Comparison of ENCODE assay signal across 16 mouse cellular contexts in genomic region chr4:84151971-84152450, GRCm38 (mm10).
DNase-seq lines count a peak whose midpoint lies in the region; ATAC-seq and TF ChIP-seq lines count a peak whose summit lies in the region.
"Had no signal": no experiment of that assay in that cellular context is flagged by ENCODE, and none has a peak within 500 bp of the region (broad histone marks: within the 10 kb centered on the region; RNA-seq: fewer than 3 reads in every experiment).

No protein-coding gene starts in this region.

- H3K4me2 ChIP-seq in lung, embryonic 14.5 days: no peak overlapping the region
- H3K4me2 ChIP-seq in limb, embryonic 14.5 days (replicated peaks; ENCODE audit: low read depth, low read length, severe bottlenecking): 0 out of 2 replicates have a peak overlapping the region, but pooled peaks have one; percentile 4
- H3K4me2 ChIP-seq: heart, embryonic 15.5 days; midbrain, embryonic 11.5 days had no signal

- intact Hi-C loops in left cerebral cortex, postnatal 36 days (cut with DNase I): no loop called here

- H3K36me3 ChIP-seq in lung, embryonic 14.5 days (ENCODE audit: insufficient read depth): no peaks in the 10 kb centered on the region
- no peaks in the 10 kb centered on the region for H3K36me3 ChIP-seq in limb, embryonic 14.5 days (ENCODE audit: control insufficient read depth, insufficient read depth, low read length)
- H3K36me3 ChIP-seq: forebrain, embryonic 10.5 days; heart, embryonic 15.5 days had no signal

- TF ChIP-seq CTCF in lung, embryonic 14.5 days (IDR thresholded peaks at IDR 0.05; ENCODE audit: low read depth): no peak
- TF ChIP-seq CTCF in embryonic fibroblast, embryonic 13.5 days (IDR thresholded peaks at IDR 0.05; ENCODE audit: borderline replicate concordance, insufficient read depth, low read length): no peak

- peak; percentile 13 for DNase-seq in embryo, embryonic 10.5 days (ENCODE audit: low spot score)
- DNase-seq in embryo, embryonic 9.5 days (ENCODE audit: extremely low spot score): no peak
- peak; percentile 54 for DNase-seq in lung, embryonic 14.5 days
- DNase-seq in lung, postnatal 14 days: no peak
- DNase-seq in limb, embryonic 14.5 days (ENCODE audit: low spot score): peak; percentile 71
- no peak for DNase-seq in spleen, postnatal 36 days (ENCODE audit: low spot score in 2 of 2)
- DNase-seq in left cerebral cortex, postnatal 36 days (ENCODE audit: low spot score in 2 of 2): no peak
- DNase-seq: adrenal gland, adult 2 months; cerebellum, postnatal 36 days; gastrocnemius, postnatal 36 days; kidney, adult 11 months; lung, adult 2 months had no signal

- no peaks in the 10 kb centered on the region for H3K27me3 ChIP-seq in lung, embryonic 14.5 days (ENCODE audit: insufficient read depth, low read length)
- H3K27me3 ChIP-seq in limb, embryonic 14.5 days (ENCODE audit: control insufficient read depth, insufficient read depth, low read length): no peaks in the 10 kb centered on the region
- H3K27me3 ChIP-seq: heart, embryonic 15.5 days had no signal

- H3K4me1 ChIP-seq in lung, embryonic 14.5 days (ENCODE audit: insufficient read depth): peaks cover 14% of the 10 kb centered on the region
- H3K4me1 ChIP-seq in embryonic fibroblast, embryonic 13.5 days (ENCODE audit: control insufficient read depth, insufficient read depth, low read length): peaks cover 10% of the 10 kb centered on the region; the same call in 1 of the 2 replicates
- H3K4me1 ChIP-seq in limb, embryonic 14.5 days (ENCODE audit: control insufficient read depth, insufficient read depth, low read length): peaks cover 19% of the 10 kb centered on the region
- H3K4me1 ChIP-seq: heart, embryonic 15.5 days had no signal

- no peak overlapping the region for H3K27ac ChIP-seq in lung, embryonic 14.5 days (ENCODE audit: low read depth)
- H3K27ac ChIP-seq in embryonic fibroblast, embryonic 13.5 days (ENCODE audit: insufficient read depth, low read length): 0 out of 2 replicates have a peak overlapping the region, but pooled peaks have one; percentile 2
- peak overlapping the region; percentile 49 for H3K27ac ChIP-seq in limb, embryonic 14.5 days (replicated peaks; ENCODE audit: low read depth, low read length)
- H3K27ac ChIP-seq: forebrain, embryonic 10.5 days; heart, embryonic 15.5 days had no signal

- no peak overlapping the region for H3K4me3 ChIP-seq in lung, embryonic 14.5 days (ENCODE audit: low read depth, low read length)
- H3K4me3 ChIP-seq in embryonic fibroblast, embryonic 13.5 days (ENCODE audit: insufficient read depth, low read length): no peak overlapping the region
- no peak overlapping the region for H3K4me3 ChIP-seq in limb, embryonic 14.5 days (replicated peaks; ENCODE audit: low read length)
- H3K4me3 ChIP-seq: forebrain, embryonic 10.5 days; heart, embryonic 15.5 days had no signal

- TF ChIP-seq POLR2A in embryonic fibroblast, embryonic 13.5 days (IDR thresholded peaks at IDR 0.05; ENCODE audit: low read depth, low read length): no peak
- no peak for TF ChIP-seq POLR2A in limb, embryonic 14.5 days (IDR thresholded peaks at IDR 0.05; ENCODE audit: borderline replicate concordance, extremely low read depth, insufficient read depth, insufficient read length)

- WGBS in lung, embryonic 14.5 days: 27% methylated on average over 6 of the region's 6 CpGs
- WGBS in limb, embryonic 14.5 days: 15% methylated on average over 6 of the region's 6 CpGs

- peak; percentile 36; the same call in 1 of the 2 replicates for ATAC-seq in lung, embryonic 14.5 days (ENCODE audit: insufficient read depth)
- peak; percentile 71 for ATAC-seq in limb, embryonic 14.5 days (ENCODE audit: low FRiP score, low read depth)

- H3K9ac ChIP-seq in lung, embryonic 14.5 days: no peak overlapping the region
- no peak overlapping the region for H3K9ac ChIP-seq in limb, embryonic 14.5 days (ENCODE audit: low read depth, low read length, severe bottlenecking)
- H3K9ac ChIP-seq: heart, embryonic 15.5 days had no signal

- no peaks in the 10 kb centered on the region for H3K9me3 ChIP-seq in lung, embryonic 14.5 days (ENCODE audit: low read depth, low read length)
- no peaks in the 10 kb centered on the region for H3K9me3 ChIP-seq in limb, embryonic 14.5 days (ENCODE audit: control insufficient read depth, low read length)
- H3K9me3 ChIP-seq: forebrain, embryonic 10.5 days; heart, embryonic 15.5 days had no signal

Comparison
In these comparisons a context has a peak if more than half of its experiments do, and no peak if none do; other contexts are left out.
1. DNase-seq: peak in embryo, embryonic 10.5 days (single experiment), lung, embryonic 14.5 days (single experiment) and limb, embryonic 14.5 days (single experiment); none in embryo, embryonic 9.5 days (single experiment), lung, postnatal 14 days (single experiment), spleen, postnatal 36 days (0 of 2) and left cerebral cortex, postnatal 36 days (0 of 2).